Mouse (Mus musculus): ENCODE measurements at regions not wholly inside any gene's neighbourhood (a gene's known extent, or its start where the extent isn't known, plus 50 kb on each side); places are given as distances from the start of the nearest gene placed in this dataset.

- no peak for TF ChIP-seq PAX5 (IDR thresholded peaks at IDR 0.05; ENCODE audit: low read length)
- no peak for TF ChIP-seq MAZ (IDR thresholded peaks at IDR 0.05; ENCODE audit: low read depth, low read length)
- no peak for TF ChIP-seq ZMIZ1 (IDR thresholded peaks at IDR 0.05; ENCODE audit: low read depth, low read length)
- TF ChIP-seq MEF2A (IDR thresholded peaks at IDR 0.05; ENCODE audit: borderline replicate concordance, low read depth, low read length) = no peak
- TF ChIP-seq POLR2AphosphoS2 (IDR thresholded peaks at IDR 0.05; ENCODE audit: low read depth, low read length) = no peak
Observed at GRCm38 (mm10) chr17:47254026-47254425, 114.7 kb upstream of the Mrps10 start.

All from CH12.LX (cell line).